Comparison of ENCODE assay signal across 8 mouse cellular contexts in genomic region chr5:41842681-41843080, GRCm38 (mm10). TPM values are rescaled to one million over a fixed set of nuclear protein-coding genes. Genes with fewer than 3 reads are reported as not detected.
DNase-seq lines count a peak whose midpoint lies in the region; ATAC-seq and TF ChIP-seq lines count a peak whose summit lies in the region.

No protein-coding gene starts in this region.

- no peaks in the 10 kb centered on the region; the same call in 1 of the 2 replicates for H3K36me3 ChIP-seq in kidney, embryonic 14.5 days (ENCODE audit: control insufficient read depth, insufficient read depth, low read length)
- H3K36me3 ChIP-seq in stomach, postnatal 0 days (ENCODE audit: control insufficient read depth, insufficient read depth, low read length), result no peaks in the 10 kb centered on the region

- H3K27ac ChIP-seq in bone marrow macrophage, adult 2 months (ENCODE audit: insufficient read depth, low read depth, low read length), result peak overlapping the region; percentile 27
- no peak overlapping the region for H3K27ac ChIP-seq in kidney, embryonic 14.5 days (ENCODE audit: low read depth, low read length)
- H3K27ac ChIP-seq in stomach, postnatal 0 days (replicated peaks), result no peak overlapping the region

- no peak for TF ChIP-seq CTCF in bone marrow macrophage, adult 2 months (IDR thresholded peaks at IDR 0.05; ENCODE audit: low read depth, low read length)
- no peak for TF ChIP-seq CTCF in stomach, postnatal 0 days (IDR thresholded peaks at IDR 0.05; ENCODE audit: low read depth)

- no peaks in the 10 kb centered on the region for H3K27me3 ChIP-seq in kidney, embryonic 14.5 days (ENCODE audit: control insufficient read depth, insufficient read depth, low read length)
- H3K27me3 ChIP-seq in stomach, postnatal 0 days (ENCODE audit: control insufficient read depth, insufficient read depth, low read length), result no peaks in the 10 kb centered on the region

- no peak for TF ChIP-seq POLR2A in bone marrow macrophage, adult 2 months (IDR thresholded peaks at IDR 0.05; ENCODE audit: borderline replicate concordance, low read depth, low read length)

- peak overlapping the region; percentile 76 for H3K4me2 ChIP-seq in kidney, embryonic 14.5 days (replicated peaks; ENCODE audit: low read depth, low read length)
- H3K4me2 ChIP-seq in stomach, postnatal 0 days (replicated peaks; ENCODE audit: low read depth), result peak overlapping the region; percentile 59

- peak; percentile 17 for DNase-seq in urinary bladder, postnatal 25 days (ENCODE audit: low spot score)
- DNase-seq in urinary bladder, adult 18-20 months (ENCODE audit: low spot score in 2 of 2), result no peak
- DNase-seq in forelimb bud, embryonic 11.5 days (ENCODE audit: low read depth, low spot score), result peak; percentile 8
- peak; percentile 22 for DNase-seq in lung, postnatal 14 days
- DNase-seq in stomach, postnatal 0 days (ENCODE audit: low spot score), result peak; percentile 54
- DNase-seq in left cerebral cortex, adult 8-10 months (ENCODE audit: low spot score in 2 of 2), result no peak

- TF ChIP-seq EP300 in stomach, postnatal 0 days (optimal IDR thresholded peaks at IDR 0.05), result no peak

- peaks cover 12% of the 10 kb centered on the region for H3K4me1 ChIP-seq in bone marrow macrophage, adult 2 months (ENCODE audit: control insufficient read depth, insufficient read depth, low read length)
- H3K4me1 ChIP-seq in kidney, embryonic 14.5 days (ENCODE audit: control insufficient read depth, insufficient read depth, low read length), result peaks cover 7% of the 10 kb centered on the region; the same call in 1 of the 2 replicates
- H3K4me1 ChIP-seq in stomach, postnatal 0 days (replicated peaks; ENCODE audit: control insufficient read depth, insufficient read depth), result 0 out of 2 replicates have a peak, but pooled peaks cover 3% of the 10 kb centered on the region

- peak overlapping the region; percentile 58 for H3K4me3 ChIP-seq in bone marrow macrophage, adult 2 months (ENCODE audit: insufficient read depth, low read length)
- peak overlapping the region; percentile 99 for H3K4me3 ChIP-seq in kidney, embryonic 14.5 days (ENCODE audit: low read length)
- H3K4me3 ChIP-seq in stomach, postnatal 0 days (ENCODE audit: low read depth, low read length), result peak overlapping the region; percentile 97

- no peak for ATAC-seq in kidney, embryonic 14.5 days (ENCODE audit: low FRiP score, low TSS enrichment)
- no peak for ATAC-seq in stomach, postnatal 0 days (ENCODE audit: low FRiP score, low TSS enrichment)

- peak overlapping the region; percentile 7 for H3K9ac ChIP-seq in kidney, embryonic 14.5 days (ENCODE audit: low read depth, low read length)
- H3K9ac ChIP-seq in stomach, postnatal 0 days (ENCODE audit: low read length), result peak overlapping the region; percentile 98; the same call in 1 of the 2 replicates

- no peaks in the 10 kb centered on the region for H3K9me3 ChIP-seq in kidney, embryonic 14.5 days (ENCODE audit: control insufficient read depth, low read length)
- H3K9me3 ChIP-seq in stomach, postnatal 0 days (ENCODE audit: control insufficient read depth, low read length), result no peaks in the 10 kb centered on the region

- 24% methylated on average over 5 of the region's 5 CpGs for WGBS in kidney, embryonic 14.5 days
- 18% methylated on average over 5 of the region's 5 CpGs for WGBS in stomach, postnatal 0 days

RNA-seq across cellular contexts. Expression of gene Bod1l, which starts 1.4 kb away (rescaled TPM):
- 21.9 and 25.0 TPM in 2 replicates for polyA plus RNA-seq in bone marrow macrophage, adult 2 months (2012; ENCODE audit: insufficient read depth, insufficient read length, missing spikeins)
- polyA plus RNA-seq in kidney, embryonic 14.5 days (2014; fragmentation: Nextera tagmentation; extraction: Ambion mirVana), result 24.6 and 27.9 TPM in 2 replicates
- polyA plus RNA-seq in stomach, postnatal 0 days (2015; fragmentation: Nextera tagmentation; extraction: Ambion mirVana), result 10.6 and 11.3 TPM in 2 replicates
- total RNA-seq in left cerebral cortex, adult 8-10 months (2022), result 10 to 100 TPM; 35.5 to 36.7 (median 35.9) TPM

Comparison
In these comparisons a context has a peak if more than half of its experiments do, and no peak if none do; other contexts are left out.
1. DNase-seq: peak in urinary bladder, postnatal 25 days (single experiment), forelimb bud, embryonic 11.5 days (single experiment), lung, postnatal 14 days (single experiment) and stomach, postnatal 0 days (single experiment); none in urinary bladder, adult 18-20 months (0 of 2) and left cerebral cortex, adult 8-10 months (0 of 2).
2. Peak in every context shown above with its lines, with median percentiles within 50 percentile points of each other: H3K4me3 ChIP-seq.